Mouse (Mus musculus): Measurements from ENCODE around the gene Gm11084. TPM values are rescaled to one million over a fixed set of nuclear protein-coding genes. Genes with fewer than 3 reads are reported as not detected.

Gene Gm11084
- polyA plus RNA-seq, 1 experiment from 2014 or later = not detected

- H3K4me3 ChIP-seq (replicated peaks) = no peak overlapping the region
- no peak overlapping the region for H3K4me2 ChIP-seq (replicated peaks)
- 40% methylated on average over 3 of the region's 3 CpGs for WGBS
- H3K27me3 ChIP-seq = no peaks in the 10 kb centered on the region
- ATAC-seq = peak; percentile 68; the same call in 1 of the 2 replicates
- no peaks in the 10 kb centered on the region; the same call in 1 of the 2 replicates for H3K36me3 ChIP-seq
- no peak overlapping the region for H3K9ac ChIP-seq (replicated peaks)
- H3K27ac ChIP-seq = peak overlapping the region; percentile 22; the same call in 1 of the 2 replicates
- peaks cover 27% of the 10 kb centered on the region for H3K4me1 ChIP-seq (replicated peaks)
- H3K9me3 ChIP-seq = peaks cover 12% of the 10 kb centered on the region
Measured at GRCm38 (mm10) chr2:73005611-73006515, 19.3 kb upstream of the Gm11084 start.

GRCm38 (mm10) chr2:73003751-73004717 lies 17.5 kb upstream of the Gm11084 start:
- 38% methylated on average over 24 of the region's 24 CpGs for WGBS
- peak; percentile 88 for ATAC-seq
- Histone ChIP-seq H3K9ac (replicated peaks) (peak overlapping the region; percentile 19), H3K4me1 (replicated peaks) (peaks cover 27% of the 10 kb centered on the region), H3K36me3 (no peaks in the 10 kb centered on the region), H3K27me3 (no peaks in the 10 kb centered on the region), H3K4me3 (replicated peaks) (no peak overlapping the region), H3K27ac (peak overlapping the region; percentile 68), H3K9me3 (no peaks in the 10 kb centered on the region), H3K4me2 (replicated peaks) (peak overlapping the region; percentile 34)

GRCm38 (mm10) chr2:73003049-73003448 lies 16.5 kb upstream of the Gm11084 start:
- no peak overlapping the region for H3K9ac ChIP-seq (replicated peaks)
- no peaks in the 10 kb centered on the region for H3K27me3 ChIP-seq
- no peak overlapping the region for H3K4me2 ChIP-seq (replicated peaks)
- H3K36me3 ChIP-seq = no peaks in the 10 kb centered on the region
- 59% methylated on average over 12 of the region's 12 CpGs for WGBS
- ATAC-seq = no peak
- H3K27ac ChIP-seq = no peak overlapping the region
- peaks cover 27% of the 10 kb centered on the region for H3K4me1 ChIP-seq (replicated peaks)
- no peak overlapping the region for H3K4me3 ChIP-seq (replicated peaks)
- no peaks in the 10 kb centered on the region for H3K9me3 ChIP-seq

GRCm38 (mm10) chr2:73002451-73002850 lies 15.9 kb upstream of the Gm11084 start:
- H3K36me3 ChIP-seq = no peaks in the 10 kb centered on the region
- H3K9ac ChIP-seq (replicated peaks) = no peak overlapping the region
- peaks cover 27% of the 10 kb centered on the region for H3K4me1 ChIP-seq (replicated peaks)
- ATAC-seq = no peak
- H3K4me3 ChIP-seq (replicated peaks) = no peak overlapping the region
- H3K9me3 ChIP-seq = no peaks in the 10 kb centered on the region
- H3K27me3 ChIP-seq = no peaks in the 10 kb centered on the region
- no peak overlapping the region for H3K4me2 ChIP-seq (replicated peaks)
- WGBS = 93% methylated on average over 6 of the region's 6 CpGs
- H3K27ac ChIP-seq = no peak overlapping the region

- H3K27me3 ChIP-seq = no peaks in the 10 kb centered on the region
- H3K4me3 ChIP-seq (replicated peaks) = no peak overlapping the region
- H3K4me1 ChIP-seq (replicated peaks) = peaks cover 27% of the 10 kb centered on the region
- no peak for ATAC-seq
- H3K36me3 ChIP-seq = no peaks in the 10 kb centered on the region
- H3K9ac ChIP-seq (replicated peaks) = no peak overlapping the region
- WGBS = 91% methylated on average over 5 of the region's 5 CpGs
- no peaks in the 10 kb centered on the region for H3K9me3 ChIP-seq
- H3K27ac ChIP-seq = no peak overlapping the region
- no peak overlapping the region for H3K4me2 ChIP-seq (replicated peaks)
Measured at GRCm38 (mm10) chr2:73001994-73002393, 15.5 kb upstream of the Gm11084 start.

GRCm38 (mm10) chr2:73000194-73000593 lies 13.7 kb upstream of the Gm11084 start:
- Histone ChIP-seq H3K27me3 (no peaks in the 10 kb centered on the region), H3K9me3 (no peaks in the 10 kb centered on the region), H3K9ac (replicated peaks) (no peak overlapping the region), H3K36me3 (no peaks in the 10 kb centered on the region), H3K27ac (no peak overlapping the region), H3K4me2 (replicated peaks) (no peak overlapping the region), H3K4me1 (replicated peaks) (peaks cover 31% of the 10 kb centered on the region), H3K4me3 (replicated peaks) (no peak overlapping the region)
- 84% methylated on average over 8 of the region's 8 CpGs for WGBS
- no peak for ATAC-seq

- H3K27ac ChIP-seq = no peak overlapping the region
- no peak overlapping the region for H3K4me3 ChIP-seq (replicated peaks)
- no peaks in the 10 kb centered on the region for H3K36me3 ChIP-seq
- H3K9ac ChIP-seq (replicated peaks) = no peak overlapping the region
- H3K27me3 ChIP-seq = no peaks in the 10 kb centered on the region
- peaks cover 12% of the 10 kb centered on the region for H3K4me1 ChIP-seq (replicated peaks)
- no peak overlapping the region for H3K4me2 ChIP-seq (replicated peaks)
- no peak for ATAC-seq
- H3K9me3 ChIP-seq = no peaks in the 10 kb centered on the region
- 89% methylated on average over 4 of the region's 4 CpGs for WGBS
Measured at GRCm38 (mm10) chr2:72997586-72997985, 11.1 kb upstream of the Gm11084 start.

- no peak overlapping the region for H3K4me2 ChIP-seq (replicated peaks)
- H3K9me3 ChIP-seq = no peaks in the 10 kb centered on the region
- no peak overlapping the region for H3K4me3 ChIP-seq (replicated peaks)
- H3K27ac ChIP-seq = no peak overlapping the region
- H3K9ac ChIP-seq (replicated peaks) = no peak overlapping the region
- no peak for ATAC-seq
- 68% methylated on average over 9 of the region's 9 CpGs for WGBS
- no peaks in the 10 kb centered on the region for H3K36me3 ChIP-seq
- peaks cover 12% of the 10 kb centered on the region for H3K4me1 ChIP-seq (replicated peaks)
- H3K27me3 ChIP-seq = no peaks in the 10 kb centered on the region
Measured at GRCm38 (mm10) chr2:72996808-72997378, 10.4 kb upstream of the Gm11084 start.

- Histone ChIP-seq H3K27ac (peak overlapping the region; percentile 76), H3K9ac (replicated peaks) (no peak overlapping the region), H3K9me3 (no peaks in the 10 kb centered on the region), H3K36me3 (no peaks in the 10 kb centered on the region), H3K4me2 (replicated peaks) (no peak overlapping the region), H3K27me3 (no peaks in the 10 kb centered on the region), H3K4me3 (replicated peaks) (no peak overlapping the region), H3K4me1 (replicated peaks) (peaks cover 12% of the 10 kb centered on the region)
- 40% methylated on average over 9 of the region's 9 CpGs for WGBS
- peak; percentile 82 for ATAC-seq
Measured at GRCm38 (mm10) chr2:72995346-72996097, 9.0 kb upstream of the Gm11084 start.

GRCm38 (mm10) chr2:72994165-72994564 lies 7.6 kb upstream of the Gm11084 start:
- Histone ChIP-seq H3K36me3 (no peaks in the 10 kb centered on the region), H3K27me3 (no peaks in the 10 kb centered on the region), H3K27ac (no peak overlapping the region), H3K4me1 (replicated peaks) (peaks cover 12% of the 10 kb centered on the region), H3K9ac (replicated peaks) (no peak overlapping the region), H3K4me2 (replicated peaks) (no peak overlapping the region), H3K4me3 (replicated peaks) (no peak overlapping the region), H3K9me3 (0 out of 2 replicates have a peak, but pooled peaks cover 5% of the 10 kb centered on the region)
- 67% methylated on average over 2 of the region's 2 CpGs for WGBS
- no peak for ATAC-seq

GRCm38 (mm10) chr2:72992497-72992896 lies 6.0 kb upstream of the Gm11084 start:
- Histone ChIP-seq H3K4me1 (replicated peaks) (peaks cover 12% of the 10 kb centered on the region), H3K27me3 (no peaks in the 10 kb centered on the region), H3K9me3 (peaks cover 5% of the 10 kb centered on the region; the same call in 1 of the 2 replicates), H3K36me3 (no peaks in the 10 kb centered on the region), H3K4me3 (replicated peaks) (no peak overlapping the region), H3K4me2 (replicated peaks) (no peak overlapping the region), H3K9ac (replicated peaks) (no peak overlapping the region), H3K27ac (no peak overlapping the region)
- 98% methylated on average over 17 of the region's 17 CpGs for WGBS
- no peak for ATAC-seq
